Mouse (Mus musculus): ENCODE measurements around the gene AU041133. TPM values are rescaled to one million over a fixed set of nuclear protein-coding genes. Genes with fewer than 3 reads are reported as not detected.
"Not testable (repeated sequence)": the region's sequence is repeated elsewhere in the genome, so short reads cannot be mapped to it uniquely, and the experiment has no call there.

The AU041133 gene
- polyA plus RNA-seq (2015; fragmentation: Nextera tagmentation; extraction: Ambion mirVana), result 5.3 and 5.4 TPM in 2 replicates

GRCm38 (mm10) chr10:82127850-82128401, at the start of gene AU041133:
Gene AU041133 (plus strand): TSS chr10:82128013.
- H3K9ac ChIP-seq, result peak within 1 kb of the TSS; percentile 53
- no peaks in the 10 kb centered on the region for H3K27me3 ChIP-seq
- peak; percentile 96 for ATAC-seq (ENCODE audit: insufficient number of reproducible peaks, low FRiP score, low TSS enrichment, low read depth)
- H3K4me3 ChIP-seq (replicated peaks), result peak within 1 kb of the TSS; percentile 79
- H3K4me2 ChIP-seq (replicated peaks), result peak within 1 kb of the TSS; percentile 57
- peaks cover 16% of the 10 kb centered on the region; the same call in 1 of the 2 replicates for H3K36me3 ChIP-seq
- H3K4me1 ChIP-seq, result 0 out of 2 replicates have a peak, but pooled peaks cover 5% of the 10 kb centered on the region
- peaks cover 35% of the 10 kb centered on the region for H3K9me3 ChIP-seq (replicated peaks)
- H3K27ac ChIP-seq (replicated peaks), result peak within 1 kb of the TSS; percentile 80
- WGBS, result 2% methylated on average over 39 of the region's 41 CpGs

GRCm38 (mm10) chr10:82082728-82083621, 44.8 kb upstream of the AU041133 start, which contains the start of gene BC024063:
Gene BC024063 (plus strand): TSS chr10:82083353.
- Histone ChIP-seq H3K4me2 (replicated peaks) (peak within 1 kb of the TSS; percentile 44), H3K4me3 (replicated peaks) (peak within 1 kb of the TSS; percentile 55), H3K9ac (peak within 1 kb of the TSS; percentile 37; the same call in 1 of the 2 replicates), H3K27ac (replicated peaks) (peak within 1 kb of the TSS; percentile 85)
- H3K36me3 ChIP-seq; H3K4me1 ChIP-seq; H3K9me3 ChIP-seq (replicated peaks); H3K27me3 ChIP-seq: not testable (repeated sequence)
- 18% methylated on average over 42 of the region's 42 CpGs for WGBS
- ATAC-seq (ENCODE audit: insufficient number of reproducible peaks, low FRiP score, low TSS enrichment, low read depth), result peak; percentile 96

- H3K9ac ChIP-seq, result peak overlapping the region; percentile 37; the same call in 1 of the 2 replicates
- not testable (repeated sequence) for ATAC-seq (ENCODE audit: insufficient number of reproducible peaks, low FRiP score, low TSS enrichment, low read depth)
Observed at GRCm38 (mm10) chr10:82083622-82083971, 44.2 kb upstream of the AU041133 start.

GRCm38 (mm10) chr10:82117206-82117605, 10.6 kb upstream of the AU041133 start:
- Histone ChIP-seq H3K4me2 (replicated peaks) (no peak overlapping the region), H3K9ac (no peak overlapping the region), H3K27me3 (no peaks in the 10 kb centered on the region), H3K36me3 (no peaks in the 10 kb centered on the region), H3K4me1 (no peaks in the 10 kb centered on the region), H3K9me3 (replicated peaks) (peaks cover 48% of the 10 kb centered on the region; the same call in 1 of the 2 replicates), H3K4me3 (replicated peaks) (no peak overlapping the region), H3K27ac (replicated peaks) (no peak overlapping the region)
- ATAC-seq (ENCODE audit: insufficient number of reproducible peaks, low FRiP score, low TSS enrichment, low read depth), result no peak
- 73% methylated on average over 3 of the region's 3 CpGs for WGBS

More at GRCm38 (mm10) chr10:82083622-82083971, 44.2 kb upstream of the AU041133 start:
- WGBS, result 27% methylated on average over 14 of the region's 14 CpGs
- Histone ChIP-seq H3K4me3 (replicated peaks) (peak overlapping the region; percentile 55), H3K4me2 (replicated peaks) (peak overlapping the region; percentile 44)
- not testable (repeated sequence) for H3K36me3 ChIP-seq; H3K9me3 ChIP-seq (replicated peaks); H3K27me3 ChIP-seq; H3K27ac ChIP-seq (replicated peaks); H3K4me1 ChIP-seq

- ATAC-seq (ENCODE audit: insufficient number of reproducible peaks, low FRiP score, low TSS enrichment, low read depth), result no peak
- Histone ChIP-seq H3K4me3 (replicated peaks) (no peak overlapping the region), H3K36me3 (peaks cover 55% of the 10 kb centered on the region), H3K27ac (replicated peaks) (no peak overlapping the region), H3K4me1 (no peaks in the 10 kb centered on the region), H3K9ac (no peak overlapping the region), H3K9me3 (replicated peaks) (peaks cover 31% of the 10 kb centered on the region), H3K4me2 (replicated peaks) (no peak overlapping the region), H3K27me3 (no peaks in the 10 kb centered on the region)
- WGBS, result 94% methylated on average over 1 of the region's 1 CpGs
Observed at GRCm38 (mm10) chr10:82145282-82145681, 17.5 kb downstream of the AU041133 start.

GRCm38 (mm10) chr10:82147571-82147970, 19.8 kb downstream of the AU041133 start:
- peaks cover 51% of the 10 kb centered on the region for H3K9me3 ChIP-seq (replicated peaks)
- H3K4me2 ChIP-seq (replicated peaks), result no peak overlapping the region
- H3K27me3 ChIP-seq, result no peaks in the 10 kb centered on the region
- WGBS, result 79% methylated on average over 4 of the region's 4 CpGs
- H3K27ac ChIP-seq (replicated peaks), result no peak overlapping the region
- no peak overlapping the region for H3K4me3 ChIP-seq (replicated peaks)
- H3K4me1 ChIP-seq, result no peaks in the 10 kb centered on the region
- H3K36me3 ChIP-seq, result peaks cover 70% of the 10 kb centered on the region
- no peak overlapping the region for H3K9ac ChIP-seq
- no peak for ATAC-seq (ENCODE audit: insufficient number of reproducible peaks, low FRiP score, low TSS enrichment, low read depth)

GRCm38 (mm10) chr10:82167777-82168176, 40.0 kb downstream of the AU041133 start:
- Histone ChIP-seq H3K4me3 (replicated peaks) (no peak overlapping the region), H3K4me2 (replicated peaks) (no peak overlapping the region), H3K27ac (replicated peaks) (no peak overlapping the region), H3K9me3 (replicated peaks) (peaks cover 7% of the 10 kb centered on the region; the same call in 1 of the 2 replicates), H3K9ac (no peak overlapping the region), H3K36me3 (no peaks in the 10 kb centered on the region), H3K4me1 (no peaks in the 10 kb centered on the region), H3K27me3 (no peaks in the 10 kb centered on the region)
- 78% methylated on average over 3 of the region's 3 CpGs for WGBS
- no peak for ATAC-seq (ENCODE audit: insufficient number of reproducible peaks, low FRiP score, low TSS enrichment, low read depth)

GRCm38 (mm10) chr10:82169776-82170175, 42.0 kb downstream of the AU041133 start:
- H3K36me3 ChIP-seq, result no peaks in the 10 kb centered on the region
- H3K27ac ChIP-seq (replicated peaks), result no peak overlapping the region
- no peaks in the 10 kb centered on the region for H3K4me1 ChIP-seq
- ATAC-seq (ENCODE audit: insufficient number of reproducible peaks, low FRiP score, low TSS enrichment, low read depth), result no peak
- no peak overlapping the region for H3K4me2 ChIP-seq (replicated peaks)
- H3K4me3 ChIP-seq (replicated peaks), result no peak overlapping the region
- 77% methylated on average over 2 of the region's 2 CpGs for WGBS
- no peaks in the 10 kb centered on the region for H3K9me3 ChIP-seq (replicated peaks)
- H3K9ac ChIP-seq, result no peak overlapping the region
- no peaks in the 10 kb centered on the region for H3K27me3 ChIP-seq

- H3K4me2 ChIP-seq (replicated peaks), result no peak overlapping the region
- H3K9ac ChIP-seq, result no peak overlapping the region
- H3K36me3 ChIP-seq, result no peaks in the 10 kb centered on the region
- no peak overlapping the region for H3K27ac ChIP-seq (replicated peaks)
- H3K9me3 ChIP-seq (replicated peaks), result no peaks in the 10 kb centered on the region
- ATAC-seq (ENCODE audit: insufficient number of reproducible peaks, low FRiP score, low TSS enrichment, low read depth), result no peak
- H3K27me3 ChIP-seq, result no peaks in the 10 kb centered on the region
- WGBS, result 48% methylated on average over 2 of the region's 2 CpGs
- no peak overlapping the region for H3K4me3 ChIP-seq (replicated peaks)
- H3K4me1 ChIP-seq, result no peaks in the 10 kb centered on the region
Observed at GRCm38 (mm10) chr10:82170808-82171207, 43.0 kb downstream of the AU041133 start.

GRCm38 (mm10) chr10:82178257-82179064, 50.6 kb downstream of the AU041133 start:
- 0 out of 2 replicates have a peak, but pooled peaks cover 5% of the 10 kb centered on the region for H3K4me1 ChIP-seq
- H3K4me3 ChIP-seq (replicated peaks), result peak overlapping the region; percentile 64
- H3K9me3 ChIP-seq (replicated peaks), result no peaks in the 10 kb centered on the region
- peak overlapping the region; percentile 96 for H3K27ac ChIP-seq (replicated peaks)
- ATAC-seq (ENCODE audit: insufficient number of reproducible peaks, low FRiP score, low TSS enrichment, low read depth), result peak; percentile 99
- H3K27me3 ChIP-seq, result no peaks in the 10 kb centered on the region
- WGBS, result 6% methylated on average over 47 of the region's 47 CpGs
- H3K9ac ChIP-seq, result peak overlapping the region; percentile 53; the same call in 1 of the 2 replicates
- peak overlapping the region; percentile 64 for H3K4me2 ChIP-seq (replicated peaks)
- H3K36me3 ChIP-seq, result no peaks in the 10 kb centered on the region

Data from embryonic facial prominence, embryonic 15.5 days (tissue).